Mouse (Mus musculus): ENCODE measurements around the gene Arfip2.

DNA sequence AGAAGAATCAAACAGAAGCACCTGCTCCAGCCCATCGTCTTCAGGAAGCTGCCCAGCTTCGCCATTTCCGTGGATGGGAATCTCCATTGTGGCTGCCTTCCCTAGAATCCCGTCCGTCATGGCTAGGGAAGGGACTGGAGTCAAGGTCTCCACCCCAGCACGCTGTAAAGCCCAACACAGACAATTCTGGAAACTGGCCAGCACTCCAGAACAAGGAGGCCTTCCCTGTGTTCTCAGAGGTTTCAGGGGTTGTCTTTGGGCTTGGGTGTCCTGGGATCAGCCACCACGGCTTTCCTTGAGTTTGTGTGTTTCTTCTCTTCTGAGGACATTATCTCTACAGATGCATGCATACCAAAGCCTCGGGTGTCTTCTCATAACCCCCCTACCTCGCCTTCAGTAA is 912 bp downstream of the Arfip2 start:
- no peak for TF ChIP-seq CTCF (IDR thresholded peaks at IDR 0.05; ENCODE audit: extremely low read depth, insufficient read length, insufficient replicate concordance, low read depth, low read length)
- TF ChIP-seq POLR2A (IDR thresholded peaks at IDR 0.05; ENCODE audit: low read depth, low read length), result no peak
